Mouse (Mus musculus) forebrain, embryonic 11.5 days (tissue): Measurements from ENCODE around the gene 4933405L10Rik. TPM values are rescaled to one million over a fixed set of nuclear protein-coding genes. Genes with fewer than 3 reads are reported as not detected.

ENCODE experiments used
- ATAC-seq: fragments of 200-750 bp; cut with Nextera tagmentation; replicated peaks from 2 replicates; pipeline ENCODE4 v1.8.0; 2017; ENCODE audit warnings: moderate TSS enrichment; ENCODE audit not compliant: low FRiP score
- DNase-seq: peaks from one replicate; pipeline ENCODE4 v3.0.0-alpha.2; 2017; ENCODE audit warnings: low spot score
- H3K27ac ChIP-seq: fragments of 300-500 bp; sonication (generic); 2 replicates; pipeline ENCODE4 v1.5.1; 2014; ENCODE audit warnings: low read depth, low read length
- H3K27me3 ChIP-seq: fragments of 300-500 bp; sonication (generic); 2 replicates; pipeline ENCODE4 v1.6.1; 2014; ENCODE audit warnings: mild to moderate bottlenecking, low read length, mixed read lengths; ENCODE audit not compliant: control insufficient read depth, insufficient read depth
- H3K36me3 ChIP-seq: fragments of 300-500 bp; sonication (generic); 2 replicates; pipeline ENCODE4 v1.6.1; 2014; ENCODE audit warnings: mild to moderate bottlenecking, low read length, moderate library complexity, mixed read lengths; ENCODE audit not compliant: control insufficient read depth, insufficient read depth
- H3K4me1 ChIP-seq: fragments of 300-500 bp; sonication (generic); replicated peaks from 2 replicates; pipeline ENCODE4 v1.6.1; 2014; ENCODE audit warnings: low read length, mixed read lengths; ENCODE audit not compliant: control insufficient read depth, insufficient read depth
- H3K4me2 ChIP-seq: fragments of 300-500 bp; sonication (generic); 2 replicates; pipeline ENCODE4 v1.6.1; 2014; ENCODE audit warnings: low read depth, mild to moderate bottlenecking, low read length, moderate library complexity, mixed read lengths; ENCODE audit not compliant: severe bottlenecking
- H3K4me3 ChIP-seq: fragments of 300-500 bp; sonication (generic); 2 replicates; pipeline ENCODE4 v1.5.1; 2014; ENCODE audit warnings: low read depth, low read length
- H3K9ac ChIP-seq: fragments of 300-500 bp; sonication (generic); 2 replicates; pipeline ENCODE4 v1.6.1; 2014; ENCODE audit warnings: low read length
- H3K9me3 ChIP-seq: fragments of 300-500 bp; sonication (generic); 2 replicates; pipeline ENCODE4 v1.6.1; 2016; ENCODE audit warnings: low read length, mixed read lengths; ENCODE audit not compliant: control insufficient read depth
- WGBS: fragments of 180-500 bp; shearing (Covaris S2); extraction: QIAGEN DNeasy Blood & Tissue Kit; methylation state at CpG from one replicate; pipeline ENCODE4 v1.1.7; 2014; 5-methylcytosine and 5-hydroxymethylcytosine counted together
- polyA plus RNA-seq: library from polyadenylated mRNA; unstranded; fragments of >200 nt; fragmentation: Nextera tagmentation; extraction: Ambion mirVana; gene quantifications from 2 replicates; pipeline ENCODE4 v1.2.1, GENCODE M21; 2014

The 4933405L10Rik gene
- polyA plus RNA-seq, 1 experiment from 2014 or later: 0.36 TPM

- H3K9me3 ChIP-seq: peaks cover 4% of the 10 kb centered on the region; the same call in 1 of the 2 replicates
- peak; percentile 47 for DNase-seq
- H3K4me1 ChIP-seq: no peaks in the 10 kb centered on the region; the same call in 1 of the 2 replicates
- no peak overlapping the region for H3K9ac ChIP-seq
- no peak overlapping the region for H3K27ac ChIP-seq
- 63% methylated on average over 35 of the region's 35 CpGs for WGBS
- no peak overlapping the region for H3K4me2 ChIP-seq
- H3K4me3 ChIP-seq: no peak overlapping the region
- no peak for ATAC-seq
- no peaks in the 10 kb centered on the region; the same call in 1 of the 2 replicates for H3K36me3 ChIP-seq
- H3K27me3 ChIP-seq: no peaks in the 10 kb centered on the region; the same call in 1 of the 2 replicates
Measured at GRCm38 (mm10) chr8:105689256-105689982, 18.0 kb upstream of the 4933405L10Rik start.

GRCm38 (mm10) chr8:105689983-105690360 lies 17.5 kb upstream of the 4933405L10Rik start:
- no peak overlapping the region for H3K4me3 ChIP-seq
- no peak overlapping the region for H3K9ac ChIP-seq
- H3K36me3 ChIP-seq: no peaks in the 10 kb centered on the region
- ATAC-seq: no peak
- 85% methylated on average over 9 of the region's 9 CpGs for WGBS
- H3K27ac ChIP-seq: no peak overlapping the region
- peaks cover 4% of the 10 kb centered on the region; the same call in 1 of the 2 replicates for H3K9me3 ChIP-seq
- H3K4me2 ChIP-seq: no peak overlapping the region
- DNase-seq: peak; percentile 49
- no peaks in the 10 kb centered on the region; the same call in 1 of the 2 replicates for H3K4me1 ChIP-seq
- no peaks in the 10 kb centered on the region; the same call in 1 of the 2 replicates for H3K27me3 ChIP-seq

GRCm38 (mm10) chr8:105690978-105691377 lies 16.5 kb upstream of the 4933405L10Rik start:
- H3K9ac ChIP-seq: no peak overlapping the region
- ATAC-seq (no peak), DNase-seq (peak; percentile 36)
- WGBS: 88% methylated on average over 14 of the region's 14 CpGs
- H3K4me3 ChIP-seq: no peak overlapping the region
- H3K9me3 ChIP-seq: peaks cover 4% of the 10 kb centered on the region; the same call in 1 of the 2 replicates
- H3K27ac ChIP-seq: no peak overlapping the region
- no peaks in the 10 kb centered on the region; the same call in 1 of the 2 replicates for H3K27me3 ChIP-seq
- H3K4me1 ChIP-seq: no peaks in the 10 kb centered on the region; the same call in 1 of the 2 replicates
- H3K4me2 ChIP-seq: no peak overlapping the region
- no peaks in the 10 kb centered on the region for H3K36me3 ChIP-seq

DNA sequence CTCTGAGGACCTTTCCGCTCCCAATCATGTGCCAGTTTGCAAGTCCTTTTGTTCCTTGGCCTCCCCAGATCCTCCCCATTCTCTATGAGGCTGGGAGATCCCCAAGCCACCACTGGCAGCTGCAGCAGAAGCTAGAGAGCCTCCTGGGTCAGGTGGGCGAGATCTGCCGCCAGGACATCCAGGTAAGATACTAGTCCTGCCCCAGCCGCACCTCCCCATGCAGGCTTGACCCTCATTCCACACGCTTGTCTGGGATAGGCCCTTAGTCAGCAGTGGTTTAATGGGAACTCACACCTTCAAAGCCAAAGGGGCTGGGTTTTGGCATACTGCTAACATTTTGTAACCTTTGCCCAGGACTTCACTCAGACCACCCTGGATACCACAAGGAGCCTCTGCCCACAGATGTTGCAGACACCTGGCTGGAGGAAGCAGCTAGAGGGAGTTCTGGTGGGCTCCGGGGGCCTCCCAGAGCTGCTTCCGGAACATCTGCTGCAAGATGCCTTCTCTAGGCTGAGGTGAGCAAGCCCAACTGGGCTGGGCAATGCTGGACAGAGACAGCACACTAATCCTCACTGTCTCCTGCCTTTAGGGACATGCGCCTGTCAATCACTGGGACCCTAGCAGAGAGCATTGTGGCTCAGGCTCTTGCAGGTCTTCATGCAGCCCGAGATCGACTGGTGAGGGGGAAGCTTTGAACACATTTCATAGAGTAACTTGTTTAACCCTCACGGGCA lies 14.8 kb upstream of the 4933405L10Rik start:
- Histone ChIP-seq H3K4me3 (no peak overlapping the region), H3K27ac (no peak overlapping the region), H3K4me1 (no peaks in the 10 kb centered on the region; the same call in 1 of the 2 replicates), H3K27me3 (no peaks in the 10 kb centered on the region; the same call in 1 of the 2 replicates), H3K4me2 (no peak overlapping the region), H3K36me3 (no peaks in the 10 kb centered on the region; the same call in 1 of the 2 replicates), H3K9ac (no peak overlapping the region), H3K9me3 (peaks cover 4% of the 10 kb centered on the region; the same call in 1 of the 2 replicates)
- DNase-seq (peak; percentile 47), ATAC-seq (no peak)
- 96% methylated on average over 11 of the region's 11 CpGs for WGBS

DNA sequence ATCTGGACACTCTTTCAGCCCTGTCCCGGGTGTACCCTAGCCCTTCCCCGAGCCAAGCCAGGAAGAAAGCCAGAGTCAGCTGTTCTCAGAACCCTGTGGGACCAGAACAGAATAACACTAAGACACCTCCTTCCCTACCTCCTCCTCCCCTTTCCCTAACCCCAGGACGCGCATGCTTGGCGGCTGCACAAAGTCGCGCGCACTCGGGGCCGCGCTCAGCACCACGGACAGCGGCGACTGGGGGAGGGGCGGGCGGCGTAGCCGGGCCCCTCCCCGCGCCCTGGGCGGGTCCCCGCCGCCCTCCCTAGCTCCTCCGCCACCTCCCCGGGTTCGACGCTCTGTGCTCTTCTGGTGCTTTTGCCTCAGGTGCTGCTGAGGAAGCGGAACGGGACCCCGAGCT lies 13.8 kb upstream of the 4933405L10Rik start:
- peak overlapping the region; percentile 81 for H3K4me2 ChIP-seq
- H3K4me3 ChIP-seq: peak overlapping the region; percentile 41
- H3K27ac ChIP-seq: no peak overlapping the region
- peaks cover 4% of the 10 kb centered on the region; the same call in 1 of the 2 replicates for H3K9me3 ChIP-seq
- ATAC-seq (peak; percentile 49), DNase-seq (peak; percentile 84)
- no peaks in the 10 kb centered on the region; the same call in 1 of the 2 replicates for H3K36me3 ChIP-seq
- peak overlapping the region; percentile 58 for H3K9ac ChIP-seq
- 3% methylated on average over 27 of the region's 30 CpGs for WGBS
- no peaks in the 10 kb centered on the region; the same call in 1 of the 2 replicates for H3K4me1 ChIP-seq
- H3K27me3 ChIP-seq: no peaks in the 10 kb centered on the region; the same call in 1 of the 2 replicates

GRCm38 (mm10) chr8:105694051-105694799 lies 13.2 kb upstream of the 4933405L10Rik start:
- Histone ChIP-seq H3K9ac (peak overlapping the region; percentile 58), H3K9me3 (peaks cover 4% of the 10 kb centered on the region; the same call in 1 of the 2 replicates), H3K4me3 (peak overlapping the region; percentile 41), H3K4me1 (no peaks in the 10 kb centered on the region; the same call in 1 of the 2 replicates), H3K4me2 (peak overlapping the region; percentile 81), H3K36me3 (no peaks in the 10 kb centered on the region; the same call in 1 of the 2 replicates), H3K27me3 (no peaks in the 10 kb centered on the region; the same call in 1 of the 2 replicates), H3K27ac (no peak overlapping the region)
- 6% methylated on average over 40 of the region's 40 CpGs for WGBS
- DNase-seq: peak; percentile 70
- ATAC-seq: peak; percentile 39

GRCm38 (mm10) chr8:105695080-105695780 lies 12.2 kb upstream of the 4933405L10Rik start:
- no peaks in the 10 kb centered on the region; the same call in 1 of the 2 replicates for H3K36me3 ChIP-seq
- H3K27me3 ChIP-seq: no peaks in the 10 kb centered on the region; the same call in 1 of the 2 replicates
- WGBS: 86% methylated on average over 30 of the region's 30 CpGs
- H3K4me2 ChIP-seq: no peak overlapping the region; the same call in 1 of the 2 replicates
- no peak overlapping the region for H3K9ac ChIP-seq
- H3K27ac ChIP-seq: no peak overlapping the region
- no peak overlapping the region for H3K4me3 ChIP-seq
- ATAC-seq: no peak
- peaks cover 4% of the 10 kb centered on the region; the same call in 1 of the 2 replicates for H3K9me3 ChIP-seq
- peaks cover 3% of the 10 kb centered on the region; the same call in 1 of the 2 replicates for H3K4me1 ChIP-seq
- DNase-seq: peak; percentile 52
